Mouse (Mus musculus) ES-CJ7 (cell line): ENCODE data around the gene Slc25a54.

ENCODE experiments used
- DNase-seq: peaks from one replicate; pipeline ENCODE4 v3.0.0; 2011; ENCODE audit warnings: low read depth, low spot score

The Slc25a54 gene

GRCm38 (mm10) chr3:109124091-109124490 is 43.8 kb downstream of the Slc25a54 start:
- no peak for DNase-seq

GRCm38 (mm10) chr3:109125531-109125930 is 45.3 kb downstream of the Slc25a54 start:
- DNase-seq, result no peak

GRCm38 (mm10) chr3:109129768-109130167 is 49.5 kb downstream of the Slc25a54 start:
- DNase-seq, result no peak

- DNase-seq, result no peak
Measured at GRCm38 (mm10) chr3:109132966-109133365, 52.7 kb downstream of the Slc25a54 start.

- no peak for DNase-seq
Measured at GRCm38 (mm10) chr3:109134036-109134435, 53.8 kb downstream of the Slc25a54 start.

- DNase-seq, result no peak
Measured at GRCm38 (mm10) chr3:109135352-109135751, 55.1 kb downstream of the Slc25a54 start.

- no peak for DNase-seq
Measured at GRCm38 (mm10) chr3:109152561-109152960, 72.3 kb downstream of the Slc25a54 start.

GRCm38 (mm10) chr3:109153410-109153809 is 73.1 kb downstream of the Slc25a54 start:
- DNase-seq, result no peak

GRCm38 (mm10) chr3:109155926-109156669 is 75.8 kb downstream of the Slc25a54 start:
- DNase-seq, result no peak

- no peak for DNase-seq
Measured at GRCm38 (mm10) chr3:109157481-109157880, 77.2 kb downstream of the Slc25a54 start.

- no peak for DNase-seq
Measured at GRCm38 (mm10) chr3:109164088-109164487, 83.8 kb downstream of the Slc25a54 start.

GRCm38 (mm10) chr3:109164644-109165043 is 84.4 kb downstream of the Slc25a54 start:
- DNase-seq, result no peak

- DNase-seq, result no peak
Measured at GRCm38 (mm10) chr3:109165214-109165829, 85.1 kb downstream of the Slc25a54 start.
